Mouse (Mus musculus) cerebellum, adult 2 months (tissue): ENCODE measurements around the gene Anapc16. TPM values are rescaled to one million over a fixed set of nuclear protein-coding genes. Genes with fewer than 3 reads are reported as not detected.

Experiments used
- DNase-seq, 2 experiments: peaks; one replicate each; pipeline ENCODE4 v3.0.0; 2021
- H3K27ac ChIP-seq: fragments of 200-500 bp; 2 replicates; pipeline ENCODE4 v1.5.1; 2012; ENCODE audit warnings: low read length, control low read depth, inconsistent platforms; ENCODE audit not compliant: insufficient read depth
- H3K27me3 ChIP-seq: fragments of 200-500 bp; 2 replicates; pipeline ENCODE4 v1.6.1; 2012; ENCODE audit warnings: inconsistent platforms, mild to moderate bottlenecking, low read length, moderate library complexity; ENCODE audit not compliant: control insufficient read depth, insufficient read depth
- H3K4me1 ChIP-seq: fragments of 200-500 bp; 2 replicates; pipeline ENCODE4 v1.6.1; 2011; ENCODE audit warnings: low read length; ENCODE audit not compliant: control insufficient read depth, insufficient read depth
- H3K4me3 ChIP-seq: fragments of 200-500 bp; replicated peaks from 2 replicates; pipeline ENCODE3; 2011; ENCODE audit warnings: mild to moderate bottlenecking, low read depth, low read length, control low read depth; ENCODE audit not compliant: insufficient read depth
- CTCF ChIP-seq: fragments of 200-500 bp; IDR thresholded peaks from 2 replicates; pipeline ENCODE4 v1.5.1; 2011; ENCODE audit warnings: low read depth, mild to moderate bottlenecking, control low read depth, low read length, moderate library complexity, borderline replicate concordance; ENCODE audit not compliant: insufficient read depth
- POLR2A ChIP-seq: fragments of 200-500 bp; IDR thresholded peaks from 2 replicates; pipeline ENCODE4 v1.6.1; 2011; ENCODE audit warnings: low read length, control low read depth, borderline replicate concordance; ENCODE audit not compliant: insufficient read depth
- WGBS: fragments of 180-500 bp; shearing (Covaris S2); methylation state at CpG from one replicate; pipeline ENCODE4 v1.1.7; 2018; 5-methylcytosine and 5-hydroxymethylcytosine counted together
- polyA plus RNA-seq: library from polyadenylated mRNA; depleted of rRNA; stranded (reverse); fragments of >200 nt; gene quantifications from 2 replicates; pipeline ENCODE4 v1.2.3, GENCODE M21; 2012; rRNA removed

The Anapc16 gene
- polyA plus RNA-seq, 1 experiment = 95.5 TPM

- Histone ChIP-seq H3K4me3 (peak overlapping the region; percentile 46), H3K27ac (peak overlapping the region; percentile 85), H3K27me3 (no peaks in the 10 kb centered on the region), H3K4me1 (peaks cover 19% of the 10 kb centered on the region; the same call in 1 of the 2 replicates)
- peak; percentile 71 for DNase-seq
- TF ChIP-seq CTCF (no peak), POLR2A (no peak)
- WGBS = 11% methylated on average over 13 of the region's 13 CpGs
Observed at GRCm38 (mm10) chr10:59943421-59943989, 59.4 kb downstream of the Anapc16 start.

- no peak for TF ChIP-seq CTCF
- no peak for TF ChIP-seq POLR2A
- Histone ChIP-seq H3K27me3 (no peaks in the 10 kb centered on the region), H3K27ac (peak overlapping the region; percentile 85), H3K4me3 (peak overlapping the region; percentile 46), H3K4me1 (peaks cover 19% of the 10 kb centered on the region; the same call in 1 of the 2 replicates)
- under 1% methylated on average over 16 of the region's 16 CpGs for WGBS
- peak; percentile 70 to 76 for DNase-seq
Observed at GRCm38 (mm10) chr10:59942847-59943420, 60.0 kb downstream of the Anapc16 start.

- 22% methylated on average over 21 of the region's 21 CpGs for WGBS
- Histone ChIP-seq H3K4me1 (peaks cover 19% of the 10 kb centered on the region; the same call in 1 of the 2 replicates), H3K27me3 (no peaks in the 10 kb centered on the region), H3K4me3 (peak overlapping the region; percentile 46), H3K27ac (peak overlapping the region; percentile 85)
- no peak for TF ChIP-seq CTCF
- peak; percentile 39; the same call in 1 of the 2 replicates for TF ChIP-seq POLR2A
- DNase-seq = peak; percentile 62 to 74
Observed at GRCm38 (mm10) chr10:59942281-59942846, 60.6 kb downstream of the Anapc16 start.

GRCm38 (mm10) chr10:59939081-59939480 is 63.9 kb downstream of the Anapc16 start:
- Histone ChIP-seq H3K4me3 (no peak overlapping the region), H3K27ac (no peak overlapping the region), H3K27me3 (no peaks in the 10 kb centered on the region), H3K4me1 (peaks cover 17% of the 10 kb centered on the region; the same call in 1 of the 2 replicates)
- no peak for TF ChIP-seq POLR2A
- TF ChIP-seq CTCF = no peak
- no peak for DNase-seq
- 78% methylated on average over 1 of the region's 1 CpGs for WGBS

- TF ChIP-seq CTCF (no peak), POLR2A (no peak)
- 92% methylated on average over 5 of the region's 5 CpGs for WGBS
- Histone ChIP-seq H3K27ac (no peak overlapping the region), H3K4me1 (peaks cover 14% of the 10 kb centered on the region; the same call in 1 of the 2 replicates), H3K4me3 (no peak overlapping the region), H3K27me3 (no peaks in the 10 kb centered on the region)
- DNase-seq = no peak
Observed at GRCm38 (mm10) chr10:59938662-59939061, 64.3 kb downstream of the Anapc16 start.

Other genes with a start within 250 kb of the Anapc16 start
- 48.6 and 52.3 TPM in 2 replicates for gene Dnajb12, start 123.6 kb downstream of the Anapc16 start, polyA plus RNA-seq
- gene Ddit4, start 51.3 kb downstream of the Anapc16 start, polyA plus RNA-seq = 48.3 and 53.9 TPM in 2 replicates
- 25.4 and 28.8 TPM in 2 replicates for gene Ascc1, start 330 bp downstream of the Anapc16 start, polyA plus RNA-seq
- 499 and 502 TPM in 2 replicates for gene Spock2, start 103.1 kb upstream of the Anapc16 start, polyA plus RNA-seq
- 2.2 TPM in 2 replicates for gene Chst3, start 216.1 kb upstream of the Anapc16 start, polyA plus RNA-seq